Mouse (Mus musculus) stomach, postnatal 0 days (tissue): Measurements from ENCODE around the gene Sntg2.

ENCODE experiments used
- CTCF ChIP-seq: IDR thresholded peaks from 2 replicates; pipeline ENCODE4 v1.5.1; 2016; ENCODE audit warnings: antibody characterized with exemption, low read depth, mild to moderate bottlenecking, moderate library complexity
- EP300 ChIP-seq: optimal IDR thresholded peaks from 2 replicates; pipeline ENCODE3; 2016; ENCODE audit warnings: antibody characterized with exemption

DNA sequence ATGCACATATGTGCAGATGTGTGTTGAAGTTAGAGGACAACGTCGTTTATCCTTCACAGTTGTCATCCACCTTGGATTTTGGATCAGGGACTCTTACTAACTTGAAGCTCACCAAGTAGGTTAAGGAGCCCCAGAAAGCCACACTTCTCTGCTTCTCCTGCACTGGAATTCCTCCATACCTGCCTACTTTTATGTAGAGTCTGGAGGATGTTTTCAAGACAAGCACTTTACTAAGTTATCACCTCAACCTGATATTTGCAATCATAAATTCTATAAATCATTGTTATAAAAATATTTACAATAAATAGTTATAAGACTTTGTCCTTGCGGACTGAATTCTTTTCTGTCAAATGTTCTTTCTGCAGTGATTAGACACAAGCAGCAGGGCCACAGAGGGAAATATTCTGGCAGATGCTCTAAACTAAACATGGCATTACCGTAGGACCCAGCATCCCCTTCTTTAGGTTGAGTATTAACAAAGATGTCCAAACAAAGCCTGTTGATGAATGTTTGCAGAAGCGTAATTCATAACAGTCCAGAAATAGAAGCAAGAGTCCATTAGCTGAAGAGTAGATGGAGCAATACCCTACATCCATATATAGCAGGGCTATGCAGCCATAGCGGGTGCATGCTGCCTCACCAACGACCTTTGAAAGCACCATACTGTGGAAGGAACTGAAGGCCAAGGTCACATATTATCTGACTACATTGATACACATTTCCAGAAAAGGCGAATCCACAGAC, 100.8 kb downstream of the Sntg2 start:
- TF ChIP-seq CTCF (no peak), EP300 (no peak)
